Mouse (Mus musculus) megakaryocyte, adult 5-6 weeks (primary cell): ENCODE measurements around the gene Phf20. TPM values are rescaled to one million over a fixed set of nuclear protein-coding genes. Genes with fewer than 3 reads are reported as not detected.
A peak's percentile ranks its signal among the peaks of the same experiment; 100 is the strongest.
"Not testable (repeated sequence)": the region's sequence is repeated elsewhere in the genome, so short reads cannot be mapped to it uniquely, and the experiment has no call there.

Experiments
- ATAC-seq: 2 replicates; pipeline ENCODE4 v1.8.0; 2016; ENCODE audit warnings: mild to moderate bottlenecking, inconsistent platforms; ENCODE audit not compliant: poor library complexity, severe bottlenecking
- total RNA-seq, 2 experiments: library from RNA; stranded (forward) in 1 of 2; stranded (reverse) in 1 of 2; fragments of 153-499, 151-499 nt in 1 of 2; fragments of 221-1000, 200-1000 nt in 1 of 2; gene quantifications; 2 replicates each; pipeline versions ENCODE4 v1.2.3 to v1.2.4; 2015 to 2017

The Phf20 gene
- total RNA-seq, 2 experiments from 2014 or later: 27.1 to 34.6 TPM

GRCm38 (mm10) chr2:156197129-156197911 lies 1.1 kb downstream of the Phf20 start:
- ATAC-seq: no peak

- ATAC-seq: no peak
Measured at GRCm38 (mm10) chr2:156199944-156200343, 3.7 kb downstream of the Phf20 start.

DNA sequence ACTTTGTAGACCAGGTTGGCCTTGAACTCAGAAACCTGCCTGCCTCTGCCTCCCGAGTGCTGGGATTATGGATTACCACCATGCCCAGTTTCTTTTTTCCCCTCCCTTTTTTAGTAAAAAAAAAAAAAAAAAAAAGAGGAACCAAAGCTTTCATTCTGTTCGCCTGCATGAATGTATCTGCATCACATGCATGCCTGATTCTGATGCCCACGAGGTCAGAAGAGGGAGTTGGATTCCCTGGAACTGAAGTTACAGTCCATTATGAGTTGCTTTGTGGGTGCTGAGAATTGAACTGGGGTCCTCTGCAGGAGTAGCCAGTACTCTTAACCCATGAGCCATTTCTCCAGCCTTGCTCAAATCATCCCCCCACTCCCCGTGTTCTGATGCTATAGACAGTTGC lies 5.2 kb downstream of the Phf20 start:
- no peak for ATAC-seq

DNA sequence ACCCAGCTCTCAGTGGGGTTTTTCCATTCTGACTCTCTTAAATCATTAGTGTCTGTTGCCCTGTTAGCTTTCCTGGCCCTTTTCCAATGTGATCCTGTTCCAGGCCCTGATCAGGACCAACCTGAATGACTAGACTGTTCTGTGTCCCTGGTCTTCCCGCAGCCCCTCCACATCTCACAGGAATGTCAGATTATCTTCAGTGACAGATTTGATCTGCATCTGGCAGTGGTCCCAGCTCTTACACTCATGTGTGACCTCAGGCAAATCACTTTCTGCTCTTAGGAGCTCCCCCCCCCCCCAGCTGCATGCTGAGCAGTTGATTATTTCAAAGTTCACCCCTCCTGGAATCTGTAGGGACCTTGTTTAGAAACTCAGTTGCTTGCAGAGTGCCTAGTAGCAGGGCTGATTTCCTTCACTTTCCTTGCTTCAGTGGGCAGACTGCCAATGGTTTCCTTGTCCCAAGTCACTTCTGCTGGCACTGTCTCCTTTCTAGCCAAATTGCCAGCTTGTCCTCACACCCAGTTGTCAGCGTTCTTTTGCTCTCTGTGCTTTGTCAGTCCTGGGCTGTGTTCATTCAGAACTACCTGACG lies 6.7 kb downstream of the Phf20 start:
- ATAC-seq: no peak

- ATAC-seq: no peak
Measured at GRCm38 (mm10) chr2:156203917-156204316, 7.7 kb downstream of the Phf20 start.

- ATAC-seq: no peak
Measured at GRCm38 (mm10) chr2:156217786-156218185, 21.5 kb downstream of the Phf20 start.

GRCm38 (mm10) chr2:156222100-156222499 lies 25.8 kb downstream of the Phf20 start:
- no peak for ATAC-seq

GRCm38 (mm10) chr2:156224043-156224442 lies 27.8 kb downstream of the Phf20 start:
- no peak for ATAC-seq

- ATAC-seq: no peak
Measured at GRCm38 (mm10) chr2:156227689-156228088, 31.4 kb downstream of the Phf20 start.

DNA sequence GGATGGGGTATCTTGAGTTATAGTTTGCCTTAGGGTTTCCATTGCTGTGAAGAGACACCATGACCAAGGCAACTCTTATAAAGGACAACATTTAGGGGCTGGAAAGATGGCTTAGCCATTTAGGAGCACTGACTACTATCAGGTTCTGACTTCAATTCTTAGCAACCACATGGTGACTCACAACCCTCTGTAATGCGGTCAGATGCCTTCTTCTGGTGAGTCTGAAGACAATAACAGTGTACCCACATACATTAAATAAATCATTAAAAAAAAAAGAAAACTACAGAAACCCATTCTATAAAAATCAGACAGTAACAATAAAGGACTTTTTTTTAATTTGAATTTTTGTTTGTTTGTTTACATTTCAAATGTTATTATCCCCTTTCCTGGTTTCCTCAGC lies 32.9 kb downstream of the Phf20 start:
- no peak for ATAC-seq

DNA sequence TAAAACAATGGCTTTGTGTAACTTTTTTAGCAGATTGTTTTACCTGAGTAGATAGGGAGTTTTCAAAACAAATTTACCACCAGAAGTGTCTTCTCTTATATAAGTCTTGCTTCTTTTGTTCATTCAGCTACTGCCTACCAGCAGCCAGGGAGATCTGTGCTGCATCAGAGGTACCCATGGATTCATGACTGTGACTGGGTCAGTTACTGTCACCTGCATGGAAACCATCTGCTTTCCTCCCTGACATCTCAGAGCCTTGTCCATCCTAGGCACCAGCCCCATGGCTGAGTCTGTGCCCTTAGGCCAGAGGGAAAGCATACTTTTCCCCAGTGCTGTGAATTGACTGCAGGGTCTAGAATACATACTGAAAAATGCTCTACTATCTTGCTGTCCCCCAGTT lies 35.1 kb downstream of the Phf20 start:
- ATAC-seq: no peak

GRCm38 (mm10) chr2:156233275-156233948 lies 37.1 kb downstream of the Phf20 start:
- no peak for ATAC-seq

- not testable (repeated sequence) for ATAC-seq
Measured at GRCm38 (mm10) chr2:156234016-156234415, 37.8 kb downstream of the Phf20 start.

- no peak for ATAC-seq
Measured at GRCm38 (mm10) chr2:156235847-156236246, 39.6 kb downstream of the Phf20 start.

- ATAC-seq: no peak
Measured at GRCm38 (mm10) chr2:156241662-156242061, 45.4 kb downstream of the Phf20 start.

GRCm38 (mm10) chr2:156243011-156243410 lies 46.7 kb downstream of the Phf20 start:
- no peak for ATAC-seq

- no peak for ATAC-seq
Measured at GRCm38 (mm10) chr2:156247599-156247998, 51.3 kb downstream of the Phf20 start.

GRCm38 (mm10) chr2:156250761-156251160 lies 54.5 kb downstream of the Phf20 start:
- no peak for ATAC-seq

GRCm38 (mm10) chr2:156251291-156251690 lies 55.0 kb downstream of the Phf20 start:
- ATAC-seq: no peak

DNA sequence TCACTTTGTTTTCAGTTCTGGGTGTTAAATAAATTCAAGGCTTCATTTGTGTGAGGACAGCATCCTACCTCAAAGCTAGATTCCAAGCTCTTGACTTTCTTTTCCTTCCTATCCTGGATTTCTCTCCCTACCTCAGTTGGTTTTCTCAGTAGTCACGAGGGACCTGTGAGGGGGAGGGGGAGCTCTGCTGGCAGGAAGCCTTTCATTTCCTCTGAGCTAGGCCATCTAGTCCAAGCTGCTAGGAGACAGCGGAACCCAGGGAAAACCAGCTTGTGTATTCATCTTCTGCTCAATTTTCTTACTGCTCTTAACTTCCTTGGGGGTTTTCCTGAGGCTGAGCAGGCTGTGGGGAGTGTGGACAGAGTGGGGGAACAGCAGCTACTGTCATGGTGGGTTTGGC lies 60.8 kb downstream of the Phf20 start:
- peak; percentile 53; the same call in 1 of the 2 replicates for ATAC-seq

GRCm38 (mm10) chr2:156257922-156258761 lies 61.9 kb downstream of the Phf20 start:
- ATAC-seq: peak; percentile 51; the same call in 1 of the 2 replicates
